Mouse (Mus musculus) induced T-regulatory cell, adult 2 months (primary cell): ENCODE measurements around the gene Ccnk.

Experiments
- DNase-seq: peaks from one replicate; pipeline ENCODE4 v3.0.0-alpha.2; 2012; ENCODE audit warnings: low read depth

Ccnk gene

DNA sequence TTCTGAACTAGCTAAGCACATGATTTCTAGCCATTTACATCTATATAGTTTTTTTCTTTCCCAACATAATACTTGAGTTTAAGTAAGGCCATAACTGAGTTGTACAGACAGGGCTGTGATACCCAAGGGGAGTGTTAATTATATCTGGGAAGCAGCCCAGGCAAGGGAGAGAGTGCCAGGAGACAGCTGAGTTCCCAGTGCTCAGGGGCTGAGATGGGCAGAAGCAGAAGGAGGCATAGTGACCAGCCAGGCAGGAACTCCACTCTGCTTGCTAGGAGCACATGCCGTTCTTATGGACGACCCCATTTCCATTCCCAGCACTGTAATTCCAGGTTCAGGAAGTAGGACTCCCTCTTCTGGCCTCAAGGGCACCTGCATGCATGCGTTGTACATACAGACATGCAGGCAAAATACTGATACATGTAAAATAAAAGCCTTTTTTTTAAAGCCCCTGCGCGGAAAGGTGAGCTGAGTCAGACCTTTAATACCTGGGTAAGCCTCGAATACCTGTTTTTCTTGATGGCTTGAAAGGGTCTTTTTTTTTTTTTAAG lies 8.2 kb downstream of the Ccnk start:
- DNase-seq = no peak

DNA sequence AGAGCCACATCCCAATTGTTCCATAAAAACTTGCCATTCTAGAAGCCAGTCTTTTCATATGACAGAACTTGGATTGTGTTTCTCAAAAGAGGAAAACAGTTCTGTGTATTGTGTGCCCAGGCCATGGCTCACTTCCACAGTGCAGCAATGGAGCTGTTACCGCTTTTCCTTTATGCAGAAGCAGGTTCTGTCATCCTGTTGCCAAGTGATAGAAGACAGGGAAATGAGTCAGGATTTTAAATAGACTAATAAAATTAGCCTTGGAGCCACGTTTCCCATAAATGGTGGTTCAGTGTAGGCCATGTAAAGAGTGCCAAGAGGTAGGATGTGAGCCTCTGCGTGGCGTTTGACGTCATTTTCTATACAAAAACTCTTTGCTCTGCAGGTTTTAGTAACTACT lies 14.5 kb downstream of the Ccnk start:
- DNase-seq = no peak

DNA sequence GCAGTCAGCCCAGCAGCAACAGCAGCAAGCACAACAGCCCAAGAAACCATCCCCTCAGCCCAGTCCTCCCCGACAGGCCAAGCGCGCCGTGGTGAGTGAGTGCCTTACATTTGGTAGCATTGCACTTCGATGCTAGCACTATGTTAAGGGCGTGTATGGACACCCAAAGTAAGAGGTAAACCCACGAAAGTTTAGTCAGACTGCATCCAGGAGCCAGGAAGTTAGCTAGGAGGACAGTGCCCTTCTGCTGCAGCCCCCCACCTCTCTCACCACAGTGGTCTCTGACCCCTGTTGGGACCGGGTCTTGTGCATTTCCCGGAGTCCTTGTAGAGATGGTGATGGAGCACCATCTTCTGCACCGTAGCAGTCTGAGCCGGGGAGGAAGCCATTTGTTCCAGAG lies 16.4 kb downstream of the Ccnk start:
- no peak for DNase-seq

DNA sequence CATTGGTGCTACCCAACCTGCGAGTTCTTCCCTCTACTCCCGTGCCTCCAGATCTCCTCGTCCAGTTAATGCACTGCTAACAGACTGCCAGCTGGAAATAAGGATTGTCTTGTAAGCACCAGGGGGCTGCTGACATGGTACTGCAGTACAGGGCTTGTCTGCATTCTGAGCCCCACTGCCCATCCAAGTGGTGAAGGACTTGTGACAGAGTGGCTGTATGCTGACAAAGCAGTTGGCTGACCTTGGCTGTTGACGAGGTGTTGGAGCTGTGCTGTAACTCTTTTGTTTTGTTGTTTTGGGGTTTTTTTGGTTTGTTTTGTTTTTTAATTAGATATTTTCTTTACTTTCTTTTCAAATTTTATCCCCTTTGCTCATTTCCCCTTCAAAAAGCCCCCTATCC lies 19.1 kb downstream of the Ccnk start:
- DNase-seq = no peak

DNA sequence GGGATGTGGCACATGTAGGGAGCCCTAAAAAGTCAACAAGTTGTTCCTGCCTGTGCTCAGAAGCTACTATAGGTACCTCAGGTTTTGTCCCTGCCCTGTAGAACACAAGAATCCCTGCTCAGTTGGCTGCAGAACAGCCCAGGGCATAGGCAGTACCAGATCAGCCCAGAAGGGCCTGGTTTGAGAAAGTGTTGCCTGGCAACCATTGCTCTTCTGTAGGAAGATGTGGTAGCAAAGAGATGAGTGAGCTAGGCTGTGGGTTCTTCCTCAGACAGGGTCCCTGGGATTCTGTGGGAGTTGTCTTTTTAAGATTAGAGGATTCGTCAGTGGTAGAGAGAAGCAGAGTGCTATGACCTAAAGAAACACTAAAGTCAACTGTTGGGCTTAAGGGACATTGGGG lies 20.7 kb downstream of the Ccnk start:
- no peak for DNase-seq

DNA sequence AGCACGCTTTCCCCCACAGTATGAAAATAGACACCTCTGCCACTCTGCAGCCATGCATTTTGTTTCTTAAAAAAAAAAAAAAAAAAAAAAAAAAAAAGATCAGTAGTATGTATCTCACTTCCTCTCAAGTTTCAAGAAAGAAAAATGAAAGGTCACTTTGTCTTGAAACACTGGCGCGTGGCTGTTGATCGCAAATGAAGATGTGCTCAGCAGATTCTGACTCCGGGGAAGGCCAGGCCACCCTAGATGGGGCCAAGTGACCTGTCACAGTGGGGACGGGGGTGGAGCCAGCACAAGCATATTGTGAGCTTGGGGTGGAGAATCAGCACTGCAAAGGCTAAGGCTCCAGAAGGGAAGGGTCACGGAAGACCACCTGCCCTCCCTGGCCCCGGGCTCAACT lies 24.5 kb downstream of the Ccnk start:
- peak; percentile 53 for DNase-seq

DNA sequence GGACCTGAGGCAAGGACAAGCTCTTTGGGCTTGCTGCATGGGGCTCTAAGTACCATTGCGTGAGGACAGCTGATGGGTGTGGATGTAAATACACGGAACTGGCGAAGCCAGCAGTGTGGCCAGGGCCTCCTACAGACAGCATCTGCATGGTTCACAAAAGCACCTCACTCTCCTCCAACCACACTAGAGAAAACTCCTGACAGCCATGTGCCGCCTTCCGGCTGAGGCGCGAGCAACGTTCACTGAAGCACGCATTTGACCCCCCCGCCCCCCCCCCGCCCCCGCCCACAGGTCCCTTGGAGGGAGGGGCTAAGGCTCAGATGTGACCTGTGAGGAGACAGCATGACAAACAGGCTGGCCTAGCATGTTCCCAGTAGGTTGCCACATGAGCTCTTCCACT lies 25.6 kb downstream of the Ccnk start:
- DNase-seq = peak; percentile 60

DNA sequence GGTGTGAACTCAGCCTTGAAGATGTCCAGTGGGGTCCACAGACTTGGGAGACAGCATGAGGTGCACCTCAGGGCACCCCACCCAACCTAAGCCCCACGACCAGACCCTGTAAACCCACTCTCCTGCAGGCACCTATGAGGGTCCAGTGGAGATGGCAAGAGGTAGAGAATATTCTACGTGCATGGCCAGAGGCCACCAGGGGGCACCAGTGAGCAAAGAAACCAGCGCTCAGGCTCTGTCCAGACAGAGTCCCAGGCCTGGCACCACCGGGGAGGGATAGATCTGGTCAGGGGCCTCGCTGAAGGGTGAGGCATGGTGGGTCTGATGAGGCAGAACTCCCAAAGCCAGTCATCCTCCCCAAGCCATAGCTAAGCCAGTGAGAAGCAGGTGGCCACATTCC lies 27.3 kb downstream of the Ccnk start:
- peak; percentile 80 for DNase-seq

DNA sequence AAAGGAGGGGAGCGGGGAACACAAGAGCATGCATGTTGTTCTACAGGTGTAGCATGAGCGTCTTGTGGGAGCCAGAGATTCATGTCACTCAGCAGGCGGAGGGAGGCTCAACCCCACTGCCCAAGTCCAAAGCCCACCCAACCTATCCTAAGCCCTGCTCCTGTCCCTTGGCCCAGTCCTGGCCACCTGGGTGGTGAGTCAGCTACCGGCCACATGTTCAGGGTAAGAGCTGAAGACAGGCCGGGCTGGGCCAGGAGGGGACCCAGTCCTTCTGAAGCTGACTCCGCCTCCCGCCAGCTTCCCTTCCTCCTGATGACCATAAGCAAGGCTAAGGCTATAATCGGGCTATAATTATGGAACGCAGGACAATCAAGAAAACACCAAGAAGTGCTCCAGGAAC lies 28.8 kb downstream of the Ccnk start:
- no peak for DNase-seq

DNA sequence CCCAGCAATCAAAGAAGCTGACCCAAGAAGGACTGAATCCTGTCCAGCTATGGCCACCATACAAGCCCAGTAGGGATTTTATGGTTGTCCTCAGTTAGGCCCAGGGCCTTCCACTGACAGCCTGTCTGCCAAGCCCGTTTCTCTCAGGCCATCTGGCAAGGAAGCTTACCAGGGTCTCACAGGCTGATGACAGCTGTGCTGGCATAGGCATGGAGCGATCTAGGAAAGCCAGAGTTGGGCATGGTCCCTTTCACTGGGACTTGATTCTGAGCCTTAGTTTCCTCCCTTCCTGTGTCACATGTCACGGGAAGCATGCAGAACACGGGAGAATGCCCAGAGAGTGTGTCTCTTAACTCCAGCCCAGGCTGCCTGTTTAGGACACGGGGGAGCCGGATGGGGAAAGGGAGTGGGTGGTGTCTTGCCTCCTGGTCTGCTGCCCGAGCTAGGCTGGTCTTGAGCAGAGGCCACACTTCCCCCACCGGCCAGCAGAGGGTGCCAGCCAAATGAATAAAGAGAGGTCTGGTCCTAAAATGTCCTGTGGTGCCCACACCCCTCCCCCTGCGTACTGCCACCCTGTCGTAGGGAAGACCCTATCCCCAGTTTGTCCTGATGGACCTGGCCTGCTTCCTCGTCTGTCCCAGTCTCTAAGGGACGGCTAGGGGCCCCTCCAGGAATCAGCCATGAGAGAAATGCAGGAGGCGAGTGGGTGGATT lies 29.5 kb downstream of the Ccnk start:
- peak; percentile 69 for DNase-seq

DNA sequence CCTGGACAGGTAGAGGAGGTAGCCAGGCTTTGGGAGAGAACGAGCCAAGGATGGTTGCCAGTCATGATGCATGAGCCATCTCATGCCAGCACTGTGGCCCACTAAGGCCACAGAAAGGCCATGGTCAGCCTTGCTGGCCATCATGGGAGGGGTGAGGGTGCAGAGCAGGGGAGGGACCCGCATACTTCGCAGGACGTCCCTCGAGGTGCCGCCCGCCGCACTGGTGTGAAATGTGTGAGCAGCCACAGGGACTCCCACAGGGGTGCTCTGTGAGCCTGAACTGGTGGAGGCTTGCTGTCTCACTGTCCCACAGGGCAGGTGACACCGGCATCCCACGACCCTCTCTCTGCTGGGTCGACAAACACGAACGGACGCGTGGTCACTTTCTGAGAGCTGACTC lies 31.2 kb downstream of the Ccnk start:
- no peak for DNase-seq

DNA sequence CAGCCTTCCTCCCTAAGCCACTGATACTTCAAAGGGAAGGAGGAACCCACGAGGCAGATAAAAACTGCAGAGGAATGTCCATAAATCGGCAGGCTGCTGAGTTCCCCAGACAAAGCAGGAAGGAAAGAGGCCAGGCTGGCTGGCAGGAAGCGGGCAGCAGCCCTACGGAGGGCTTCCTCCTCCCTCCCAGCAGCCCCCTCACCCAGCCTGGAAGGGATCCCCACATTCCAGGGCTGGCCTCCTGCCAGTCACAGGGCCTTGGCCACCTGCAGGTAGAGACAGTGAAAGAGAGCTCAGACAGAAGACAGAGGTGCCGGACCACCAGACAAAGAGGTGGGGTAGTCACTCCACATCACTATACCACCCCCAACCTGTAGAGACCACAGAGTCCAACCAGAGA lies 32.7 kb downstream of the Ccnk start:
- no peak for DNase-seq

DNA sequence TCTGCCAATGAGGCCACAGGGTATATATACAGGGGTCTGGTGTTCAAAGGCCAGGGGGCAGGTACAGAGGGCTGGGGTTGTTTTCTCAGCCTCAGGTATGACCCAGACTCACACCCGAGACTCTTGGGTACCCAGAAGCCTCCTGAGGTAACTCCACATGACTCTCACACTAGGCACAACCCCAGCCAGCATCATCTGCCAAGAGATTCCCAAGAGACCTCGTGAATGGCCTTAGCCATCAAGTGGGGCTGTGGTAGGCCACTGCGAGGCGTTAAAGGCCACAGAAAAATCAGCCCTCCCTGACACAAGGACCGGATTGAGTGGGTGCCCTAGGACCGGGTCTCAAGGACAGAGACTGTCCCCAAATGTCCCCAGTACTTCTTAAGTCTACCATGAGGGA lies 33.1 kb downstream of the Ccnk start:
- no peak for DNase-seq

DNA sequence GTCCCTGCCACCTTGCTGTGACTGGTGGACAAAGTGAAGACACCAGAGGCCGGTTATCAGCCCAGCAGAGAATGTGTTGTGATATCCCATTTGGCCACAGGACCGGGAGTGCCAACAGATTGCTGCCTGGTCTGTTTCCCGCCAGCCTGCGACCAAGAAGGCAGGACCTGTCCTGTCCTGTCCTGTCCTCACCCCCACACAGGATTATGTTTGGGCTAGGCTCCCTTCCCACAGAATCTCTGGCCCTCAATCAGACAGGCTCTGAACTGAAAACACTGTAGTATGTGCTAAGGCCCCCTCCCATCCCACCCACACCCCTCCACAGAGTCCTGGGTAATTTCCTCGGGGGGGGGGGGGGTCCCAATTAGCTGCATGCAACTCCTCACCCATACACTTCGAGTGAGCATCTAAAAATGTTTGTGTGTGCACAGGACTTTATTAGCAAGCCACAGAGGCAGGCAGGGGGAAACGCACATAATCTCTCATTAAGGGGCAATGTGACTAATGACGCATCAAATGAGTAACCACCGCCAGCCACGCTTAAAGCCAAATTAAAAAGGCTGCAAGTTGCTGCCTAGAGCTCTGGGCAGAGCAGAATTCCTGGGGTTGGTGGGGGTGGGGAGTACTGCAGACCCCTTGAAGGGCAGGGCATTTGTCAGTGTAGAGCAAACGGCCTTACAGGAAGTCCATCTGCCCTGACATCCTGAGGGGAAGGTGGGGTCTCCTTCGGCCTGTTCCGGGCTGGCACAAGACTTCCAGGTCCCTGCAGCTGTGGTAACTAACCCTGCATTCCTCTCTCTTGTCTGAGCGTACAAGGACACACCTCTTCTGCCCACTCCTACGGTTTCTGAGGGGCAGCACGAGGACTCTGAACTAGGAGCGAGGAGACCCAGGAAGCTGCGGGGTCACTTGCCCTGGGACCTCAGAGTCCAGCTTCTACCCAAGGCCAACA lies 34.0 kb downstream of the Ccnk start:
- DNase-seq = no peak

DNA sequence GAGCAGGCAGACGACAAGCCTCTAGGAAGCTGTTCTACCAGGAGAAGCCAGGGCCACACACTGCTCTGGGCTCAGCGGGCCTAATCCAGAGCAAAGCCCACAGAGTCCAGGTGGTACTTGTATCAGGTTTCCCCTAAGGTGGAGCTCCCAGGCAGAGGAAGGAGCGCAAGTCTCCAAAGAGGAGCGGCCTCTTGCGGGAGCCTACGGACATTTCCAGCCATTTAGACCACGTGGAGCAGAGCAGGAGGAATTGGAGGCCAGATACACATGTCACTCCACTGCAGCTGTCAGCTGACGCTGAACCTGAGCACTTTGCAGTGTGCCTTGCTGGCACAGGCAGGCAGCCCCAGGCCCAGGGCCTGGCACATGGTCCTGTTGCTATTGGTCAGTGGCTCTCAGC lies 35.7 kb downstream of the Ccnk start:
- no peak for DNase-seq

DNA sequence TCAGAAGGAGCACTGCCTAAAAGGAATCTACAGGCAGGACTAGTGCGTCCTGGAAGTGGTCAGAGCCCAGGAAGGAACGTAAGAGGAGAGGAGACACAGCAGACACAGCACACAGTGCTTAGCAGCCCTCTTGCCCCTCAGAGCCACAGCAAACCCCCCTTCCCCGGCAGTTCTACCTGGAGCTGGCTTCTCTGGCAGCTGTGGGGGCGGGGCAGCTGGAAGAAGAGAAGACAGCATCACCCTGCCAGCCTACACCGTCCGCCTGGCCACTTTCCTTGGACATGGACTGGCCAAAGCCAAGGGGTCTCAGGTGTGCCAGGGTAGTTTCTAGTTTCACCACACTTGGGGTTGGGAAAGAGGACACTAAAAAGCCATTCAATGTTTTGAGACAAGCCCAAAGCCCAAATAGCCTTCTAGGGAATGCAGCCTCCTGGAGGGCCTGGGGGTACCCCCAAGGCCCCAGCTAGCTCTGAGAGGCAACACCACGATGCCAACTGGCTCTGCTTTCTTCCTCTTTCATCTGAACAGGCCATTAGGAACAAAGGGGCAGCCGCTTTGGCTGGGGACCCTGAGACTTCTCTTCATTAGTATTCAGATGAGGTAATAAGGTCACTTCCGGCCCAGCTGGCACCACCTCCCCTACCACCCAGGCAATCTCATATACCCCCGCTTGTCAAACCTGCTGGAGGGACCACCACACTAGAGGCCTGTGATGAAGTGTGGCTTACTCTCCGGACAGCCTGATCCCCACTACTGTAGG lies 37.4 kb downstream of the Ccnk start:
- DNase-seq = no peak

DNA sequence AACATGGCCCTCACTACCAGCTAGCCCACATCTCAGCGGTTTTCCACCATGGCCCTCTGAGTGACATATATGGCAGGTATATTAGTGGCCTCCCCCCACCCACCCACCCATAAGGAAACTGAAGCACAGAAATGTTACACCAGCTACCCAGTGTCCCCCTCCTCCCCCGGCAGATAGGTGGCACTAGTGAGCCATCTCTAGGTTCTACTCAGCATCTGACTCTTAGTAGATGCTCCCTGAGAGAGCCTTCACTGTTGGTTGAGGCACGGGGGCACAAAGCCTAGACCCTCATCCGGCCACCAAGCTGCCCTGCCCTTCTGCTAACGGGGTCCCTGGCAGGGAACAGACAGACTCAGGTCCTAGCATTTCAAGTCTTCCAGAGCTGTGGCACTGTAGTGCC lies 38.2 kb downstream of the Ccnk start:
- DNase-seq = peak; percentile 54

DNA sequence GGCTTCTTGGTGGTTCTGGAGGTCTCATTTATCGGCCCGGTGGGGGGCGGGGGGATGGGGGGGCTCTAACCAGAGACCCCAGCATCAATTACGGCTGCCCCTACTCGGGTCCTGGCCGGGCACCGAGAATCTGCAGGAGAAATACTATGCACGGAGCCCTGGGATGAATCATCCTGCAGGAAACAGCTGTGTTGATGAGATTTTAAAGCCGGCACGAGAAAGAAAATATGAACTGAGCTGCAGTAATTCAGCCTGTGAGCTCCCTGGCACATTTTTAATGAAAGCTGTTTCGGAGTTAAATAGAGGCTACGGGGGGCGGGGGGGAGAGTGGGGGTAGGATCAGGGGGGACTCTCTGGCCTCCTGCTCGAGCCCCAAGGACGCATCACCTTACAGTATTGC lies 39.8 kb downstream of the Ccnk start:
- no peak for DNase-seq

DNA sequence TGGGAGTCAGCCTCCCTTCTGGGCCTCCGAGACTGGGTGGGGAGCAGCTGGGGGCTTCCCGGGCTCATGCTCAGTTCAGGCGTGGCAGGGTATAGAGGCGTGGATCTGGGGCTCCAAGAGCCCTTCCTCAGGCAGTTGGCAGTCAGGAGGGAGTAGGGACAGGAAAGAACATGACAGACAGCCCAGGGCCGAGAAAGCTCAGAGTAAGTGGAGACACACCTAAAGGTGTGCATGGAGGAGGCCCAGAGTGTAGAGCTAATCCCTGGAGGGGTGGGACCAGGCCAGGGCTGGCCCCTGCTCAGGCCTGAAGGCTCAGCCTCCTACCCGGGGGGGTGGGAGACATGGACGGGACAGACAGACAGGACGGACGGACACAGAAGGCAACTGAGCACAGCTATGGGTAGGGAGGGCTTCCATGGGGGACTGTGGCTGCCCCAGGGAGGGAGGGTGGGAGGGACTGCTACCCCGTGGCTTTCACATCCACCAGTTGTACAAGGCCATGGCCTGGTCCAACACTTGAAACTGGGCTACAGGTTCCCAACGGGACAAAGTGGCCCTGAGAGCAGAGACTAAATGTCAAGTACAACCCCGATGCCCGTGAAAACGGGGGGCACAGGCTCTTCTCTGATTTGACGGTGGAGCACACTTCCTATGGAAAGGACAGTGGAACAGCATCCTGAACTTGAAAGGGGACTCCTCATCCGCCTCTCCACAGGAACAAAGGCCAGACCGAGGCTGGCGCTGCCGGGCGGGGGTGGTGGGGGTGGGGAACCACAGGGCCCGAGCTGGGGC lies 40.6 kb downstream of the Ccnk start:
- no peak for DNase-seq

DNA sequence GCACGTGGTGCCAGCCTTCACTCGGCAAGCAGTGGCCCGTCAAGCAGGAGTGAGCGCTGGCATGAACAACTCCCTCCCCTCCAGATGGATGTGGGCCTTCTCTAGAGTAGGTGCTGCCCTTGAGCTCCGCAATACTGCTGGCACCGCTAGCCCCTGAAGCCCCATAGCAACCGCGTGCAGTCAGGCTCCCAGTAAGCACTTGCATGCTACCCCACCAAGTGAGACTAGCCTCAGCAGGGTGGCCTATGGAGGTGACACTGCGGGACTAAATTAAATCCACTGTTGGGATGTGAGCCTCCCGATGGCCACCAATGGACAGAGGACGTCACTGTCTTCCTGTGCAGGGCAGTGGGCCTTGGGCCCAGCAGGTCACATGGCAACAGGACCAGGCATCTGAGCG lies 41.2 kb downstream of the Ccnk start:
- no peak for DNase-seq

DNA sequence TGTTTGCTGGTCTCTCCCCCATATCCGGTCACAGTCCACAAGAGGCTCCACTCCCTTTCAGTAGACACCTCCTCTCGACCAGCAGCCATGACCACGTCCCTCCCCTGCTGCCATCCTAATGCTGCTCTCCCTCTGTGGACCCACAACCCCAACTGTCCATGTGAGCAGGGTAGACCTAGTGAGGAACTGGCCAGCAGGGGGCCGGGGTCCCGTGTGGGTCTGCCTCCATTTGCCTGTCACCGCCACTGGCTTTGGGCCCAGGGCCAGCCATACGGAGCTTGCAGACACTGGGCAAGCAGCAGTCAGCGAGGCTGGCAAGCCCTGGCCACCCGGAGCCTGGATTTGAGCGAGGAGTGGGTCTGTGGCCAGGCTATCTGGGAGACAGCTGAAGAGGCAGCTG lies 41.8 kb downstream of the Ccnk start:
- no peak for DNase-seq

DNA sequence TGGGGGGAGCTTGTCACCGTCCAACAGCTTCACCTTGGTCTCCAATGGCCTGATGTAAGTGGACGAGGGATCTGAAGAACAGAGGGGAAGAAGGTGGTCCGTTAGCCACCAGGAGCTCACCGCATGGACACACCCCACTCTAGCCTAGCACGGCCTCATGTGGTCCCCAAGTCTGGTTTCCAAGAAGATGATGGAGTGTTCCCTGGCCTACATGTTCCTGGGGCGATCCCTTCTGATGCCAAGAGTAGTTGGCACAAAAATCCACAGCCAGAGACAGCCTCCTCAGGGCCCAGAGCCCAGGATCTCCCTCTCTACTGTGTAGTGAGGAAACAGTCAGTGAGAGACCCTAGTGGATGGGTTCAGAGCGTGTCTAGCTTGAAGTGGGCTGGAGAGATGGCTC lies 42.3 kb downstream of the Ccnk start:
- DNase-seq = no peak
